11 mouse cellular contexts compared by ENCODE assay signal in genomic region chr7:27335011-27335720, GRCm38 (mm10). TPM values are rescaled to one million over a fixed set of nuclear protein-coding genes. Genes with fewer than 3 reads are reported as not detected.
DNase-seq lines count a peak whose midpoint lies in the region; ATAC-seq and TF ChIP-seq lines count a peak whose summit lies in the region.
"Had no signal": no experiment of that assay in that cellular context is flagged by ENCODE, and none has a peak within 500 bp of the region (broad histone marks: within the 10 kb centered on the region; RNA-seq: fewer than 3 reads in every experiment).

No protein-coding gene starts in this region.

- no peak for ATAC-seq in heart, embryonic 13.5 days (ENCODE audit: extremely low read depth, insufficient number of reproducible peaks, low FRiP score, low TSS enrichment)
- no peak for ATAC-seq in midbrain, embryonic 12.5 days (ENCODE audit: low FRiP score, low read depth)
- no peak for ATAC-seq in midbrain, postnatal 0 days (ENCODE audit: low FRiP score)
- 0 out of 2 replicates have a peak, but pooled peaks have one; percentile 5 for ATAC-seq in hindbrain, embryonic 15.5 days (ENCODE audit: low FRiP score, low read depth)
- no peak for ATAC-seq in stomach, postnatal 0 days (ENCODE audit: low FRiP score, low TSS enrichment)
- ATAC-seq in CD4-positive, CD25-positive, alpha-beta regulatory T cell, adult 4 months = no peak

- H3K27me3 ChIP-seq in heart, embryonic 13.5 days (replicated peaks) = peaks cover 96% of the 10 kb centered on the region
- peaks cover 93% of the 10 kb centered on the region for H3K27me3 ChIP-seq in midbrain, embryonic 12.5 days
- peaks cover 66% of the 10 kb centered on the region for H3K27me3 ChIP-seq in midbrain, postnatal 0 days (ENCODE audit: insufficient read depth, low read length)
- peaks cover 82% of the 10 kb centered on the region for H3K27me3 ChIP-seq in hindbrain, embryonic 15.5 days
- H3K27me3 ChIP-seq in stomach, postnatal 0 days (ENCODE audit: control insufficient read depth, insufficient read depth, low read length) = no peaks in the 10 kb centered on the region

- DNase-seq in heart, postnatal 4 days = no peak
- no peak for DNase-seq in midbrain, postnatal 0 days (ENCODE audit: low spot score)
- DNase-seq in stomach, postnatal 0 days (ENCODE audit: low spot score) = no peak
- no peak for DNase-seq in cerebellum, adult 18-20 months

- peak overlapping the region; percentile 89 for H3K9ac ChIP-seq in heart, embryonic 13.5 days
- no peak overlapping the region for H3K9ac ChIP-seq in midbrain, embryonic 12.5 days (replicated peaks)
- no peak overlapping the region for H3K9ac ChIP-seq in midbrain, postnatal 0 days (replicated peaks; ENCODE audit: low read length, poor library complexity, severe bottlenecking)
- no peak overlapping the region for H3K9ac ChIP-seq in hindbrain, embryonic 15.5 days
- H3K9ac ChIP-seq in stomach, postnatal 0 days (ENCODE audit: low read length) = no peak overlapping the region

- 50% methylated on average over 15 of the region's 15 CpGs for WGBS in heart, embryonic 13.5 days
- 61% methylated on average over 13 of the region's 15 CpGs for WGBS in midbrain, embryonic 12.5 days
- WGBS in midbrain, postnatal 0 days = 68% methylated on average over 15 of the region's 15 CpGs
- WGBS in hindbrain, embryonic 15.5 days = 62% methylated on average over 15 of the region's 15 CpGs
- WGBS in stomach, postnatal 0 days = 46% methylated on average over 15 of the region's 15 CpGs

- peak overlapping the region; percentile 88 for H3K27ac ChIP-seq in heart, embryonic 13.5 days (replicated peaks)
- H3K27ac ChIP-seq in midbrain, embryonic 12.5 days (replicated peaks) = no peak overlapping the region
- no peak overlapping the region for H3K27ac ChIP-seq in midbrain, postnatal 0 days (ENCODE audit: low read depth, low read length)
- no peak overlapping the region for H3K27ac ChIP-seq in hindbrain, embryonic 15.5 days (replicated peaks)
- H3K27ac ChIP-seq in stomach, postnatal 0 days (replicated peaks) = peak overlapping the region; percentile 93
- H3K27ac ChIP-seq: kidney, postnatal 0 days had no signal

- H3K36me3 ChIP-seq in heart, embryonic 13.5 days = no peaks in the 10 kb centered on the region
- H3K36me3 ChIP-seq in midbrain, embryonic 12.5 days = no peaks in the 10 kb centered on the region
- no peaks in the 10 kb centered on the region for H3K36me3 ChIP-seq in midbrain, postnatal 0 days (ENCODE audit: insufficient read depth, low read length)
- H3K36me3 ChIP-seq in hindbrain, embryonic 15.5 days = no peaks in the 10 kb centered on the region
- H3K36me3 ChIP-seq in stomach, postnatal 0 days (ENCODE audit: control insufficient read depth, insufficient read depth, low read length) = no peaks in the 10 kb centered on the region

- peak overlapping the region; percentile 91 for H3K4me2 ChIP-seq in heart, embryonic 13.5 days
- 0 out of 2 replicates have a peak overlapping the region, but pooled peaks have one; percentile 82 for H3K4me2 ChIP-seq in midbrain, embryonic 12.5 days (replicated peaks)
- H3K4me2 ChIP-seq in midbrain, postnatal 0 days (ENCODE audit: low read depth, low read length, poor library complexity, severe bottlenecking) = no peak overlapping the region
- no peak overlapping the region for H3K4me2 ChIP-seq in hindbrain, embryonic 15.5 days
- 0 out of 2 replicates have a peak overlapping the region, but pooled peaks have one; percentile 93 for H3K4me2 ChIP-seq in stomach, postnatal 0 days (replicated peaks; ENCODE audit: low read depth)

- H3K4me1 ChIP-seq in heart, embryonic 13.5 days = peaks cover 70% of the 10 kb centered on the region
- H3K4me1 ChIP-seq in midbrain, embryonic 12.5 days = peaks cover 56% of the 10 kb centered on the region
- peaks cover 14% of the 10 kb centered on the region; the same call in 1 of the 2 replicates for H3K4me1 ChIP-seq in midbrain, postnatal 0 days (ENCODE audit: insufficient read depth, low read length)
- H3K4me1 ChIP-seq in hindbrain, embryonic 15.5 days (replicated peaks) = peaks cover 80% of the 10 kb centered on the region
- H3K4me1 ChIP-seq in stomach, postnatal 0 days (replicated peaks; ENCODE audit: control insufficient read depth, insufficient read depth) = peaks cover 7% of the 10 kb centered on the region; the same call in 1 of the 2 replicates

- H3K4me3 ChIP-seq in heart, embryonic 13.5 days = peak overlapping the region; percentile 68
- H3K4me3 ChIP-seq in midbrain, embryonic 12.5 days = no peak overlapping the region
- no peak overlapping the region for H3K4me3 ChIP-seq in midbrain, postnatal 0 days (ENCODE audit: low read depth, low read length)
- H3K4me3 ChIP-seq in hindbrain, embryonic 15.5 days = no peak overlapping the region
- H3K4me3 ChIP-seq in stomach, postnatal 0 days (ENCODE audit: low read depth, low read length) = no peak overlapping the region

- TF ChIP-seq CTCF in midbrain, postnatal 0 days (IDR thresholded peaks at IDR 0.05) = no peak
- no peak for TF ChIP-seq CTCF in stomach, postnatal 0 days (IDR thresholded peaks at IDR 0.05; ENCODE audit: low read depth)

- no peak for TF ChIP-seq EP300 in stomach, postnatal 0 days (optimal IDR thresholded peaks at IDR 0.05)

- no peaks in the 10 kb centered on the region for H3K9me3 ChIP-seq in heart, embryonic 13.5 days
- no peaks in the 10 kb centered on the region for H3K9me3 ChIP-seq in midbrain, embryonic 12.5 days
- no peaks in the 10 kb centered on the region for H3K9me3 ChIP-seq in midbrain, postnatal 0 days (ENCODE audit: low read length)
- H3K9me3 ChIP-seq in hindbrain, embryonic 15.5 days = no peaks in the 10 kb centered on the region
- no peaks in the 10 kb centered on the region for H3K9me3 ChIP-seq in stomach, postnatal 0 days (ENCODE audit: control insufficient read depth, low read length)

RNA-seq across cellular contexts. Expression of gene Ltbp4, which starts 2.3 kb away (rescaled TPM):
- polyA plus RNA-seq in heart, embryonic 13.5 days (2015; fragmentation: Nextera tagmentation; extraction: Ambion mirVana) = 51.3 and 53.3 TPM in 2 replicates
- total RNA-seq in heart, postnatal 4 days (2021) = 100 to 1,000 TPM; 238 to 255 TPM
- 10.1 and 10.2 TPM in 2 replicates for polyA plus RNA-seq in midbrain, embryonic 12.5 days (2016; fragmentation: Nextera tagmentation; extraction: Ambion mirVana)
- total RNA-seq in midbrain, postnatal 0 days (2014; rRNA removed) = 25.3 and 44.3 TPM in 2 replicates
- polyA plus RNA-seq in midbrain, postnatal 0 days (2015; fragmentation: Nextera tagmentation; extraction: Ambion mirVana) = 13.6 and 16.0 TPM in 2 replicates
- 12.9 and 13.9 TPM in 2 replicates for polyA plus RNA-seq in hindbrain, embryonic 15.5 days (2015; fragmentation: Nextera tagmentation; extraction: Ambion mirVana)
- polyA plus RNA-seq in stomach, postnatal 0 days (2015; fragmentation: Nextera tagmentation; extraction: Ambion mirVana) = 81.0 and 94.8 TPM in 2 replicates
- polyA plus RNA-seq in CD4-positive, CD25-positive, alpha-beta regulatory T cell, adult 4 months (2017; shearing (Covaris generic)) = 1 to 10 TPM in 1 of 2 experiments, under 1 TPM in 1; 0.77 to 2.0 TPM

RNA-seq across cellular contexts. Expression of gene Shkbp1, which starts 20.7 kb away (rescaled TPM):
- 28.8 and 32.2 TPM in 2 replicates for polyA plus RNA-seq in heart, embryonic 13.5 days (2015; fragmentation: Nextera tagmentation; extraction: Ambion mirVana)
- 10 to 100 TPM; 18.4 to 19.8 TPM for total RNA-seq in heart, postnatal 4 days (2021)
- 77.3 and 78.1 TPM in 2 replicates for polyA plus RNA-seq in midbrain, embryonic 12.5 days (2016; fragmentation: Nextera tagmentation; extraction: Ambion mirVana)
- total RNA-seq in midbrain, postnatal 0 days (2014; rRNA removed) = 36.3 and 42.7 TPM in 2 replicates
- polyA plus RNA-seq in midbrain, postnatal 0 days (2015; fragmentation: Nextera tagmentation; extraction: Ambion mirVana) = 24.1 and 25.1 TPM in 2 replicates
- polyA plus RNA-seq in hindbrain, embryonic 15.5 days (2015; fragmentation: Nextera tagmentation; extraction: Ambion mirVana) = 42.8 and 46.6 TPM in 2 replicates
- polyA plus RNA-seq in stomach, postnatal 0 days (2015; fragmentation: Nextera tagmentation; extraction: Ambion mirVana) = 26.3 and 27.3 TPM in 2 replicates
- polyA plus RNA-seq in CD4-positive, CD25-positive, alpha-beta regulatory T cell, adult 4 months (2017; shearing (Covaris generic)) = 10 to 100 TPM; 49.2 to 76.0 TPM

RNA-seq across cellular contexts. Expression of gene Gm20479, which starts 22.1 kb away (rescaled TPM):
- 0.83 and 0.90 TPM in 2 replicates for polyA plus RNA-seq in heart, embryonic 13.5 days (2015; fragmentation: Nextera tagmentation; extraction: Ambion mirVana)
- 1 to 10 TPM in 1 of 2 experiments, not detected in 1; 3.7 TPM for total RNA-seq in heart, postnatal 4 days (2021)
- polyA plus RNA-seq in midbrain, embryonic 12.5 days (2016; fragmentation: Nextera tagmentation; extraction: Ambion mirVana) = 0.87 TPM in 1 of 2 replicates, not detected in the other
- not detected in 2 replicates for total RNA-seq in midbrain, postnatal 0 days (2014; rRNA removed)
- not detected in 2 replicates for polyA plus RNA-seq in midbrain, postnatal 0 days (2015; fragmentation: Nextera tagmentation; extraction: Ambion mirVana)
- not detected in 2 replicates for polyA plus RNA-seq in hindbrain, embryonic 15.5 days (2015; fragmentation: Nextera tagmentation; extraction: Ambion mirVana)
- polyA plus RNA-seq in stomach, postnatal 0 days (2015; fragmentation: Nextera tagmentation; extraction: Ambion mirVana) = 0.28 and 0.57 TPM in 2 replicates
- not detected for polyA plus RNA-seq in CD4-positive, CD25-positive, alpha-beta regulatory T cell, adult 4 months (2017; shearing (Covaris generic))
- total RNA-seq: megakaryocyte progenitor cell, adult 5-6 weeks had no signal
- polyA plus RNA-seq: neural tube, embryonic 14.5 days had no signal

Comparison
In these comparisons a context has a peak if more than half of its experiments do, and no peak if none do; other contexts are left out.
1. H3K4me2 ChIP-seq: peak in heart, embryonic 13.5 days (single experiment), midbrain, embryonic 12.5 days (single experiment) and stomach, postnatal 0 days (single experiment); none in midbrain, postnatal 0 days (single experiment) and hindbrain, embryonic 15.5 days (single experiment).
2. H3K27ac ChIP-seq: peak in heart, embryonic 13.5 days (single experiment) and stomach, postnatal 0 days (single experiment); none in midbrain, embryonic 12.5 days (single experiment), midbrain, postnatal 0 days (single experiment) and hindbrain, embryonic 15.5 days (single experiment).